Mouse (Mus musculus) embryo, embryonic 11.5 days (tissue): ENCODE data around the gene Hdac11.
A peak's percentile ranks its signal among the peaks of the same experiment; 100 is the strongest.

Experiments
- DNase-seq: peaks from one replicate; pipeline ENCODE4 v3.0.0-alpha.2; 2012; ENCODE audit warnings: low read depth, low spot score

Gene Hdac11

DNA sequence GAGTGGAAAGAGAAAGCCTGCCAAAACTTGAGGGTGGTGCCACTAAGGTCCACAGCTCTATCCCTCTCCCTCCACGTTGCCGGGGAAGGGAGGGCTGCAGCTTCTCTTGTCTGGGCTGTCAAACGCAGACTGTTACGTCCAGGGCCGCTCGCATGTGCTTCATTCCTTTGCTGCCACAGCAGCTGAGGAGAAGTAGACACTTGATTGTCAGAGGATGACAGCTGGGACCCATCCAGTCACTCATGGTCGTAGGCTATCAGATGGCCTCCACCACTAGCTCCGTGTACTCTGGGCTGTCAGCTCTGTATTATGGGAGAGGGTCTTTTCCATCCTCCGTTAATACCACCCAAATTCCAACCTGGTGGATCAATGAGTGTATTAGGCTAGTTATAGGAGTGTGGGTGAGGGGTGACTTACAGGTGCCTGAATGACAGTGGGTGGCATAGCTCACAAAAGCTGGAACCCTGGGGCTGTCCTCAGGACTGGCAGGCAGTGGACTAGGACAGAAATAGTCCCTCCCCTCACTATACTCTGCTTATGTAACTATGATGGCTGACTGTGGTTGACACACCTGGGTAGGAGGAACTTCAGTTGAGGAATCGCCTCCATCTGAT, 19.0 kb upstream of the Hdac11 start:
- DNase-seq = no peak

GRCm38 (mm10) chr6:91139846-91140245, 16.6 kb upstream of the Hdac11 start:
- DNase-seq = peak; percentile 54

DNA sequence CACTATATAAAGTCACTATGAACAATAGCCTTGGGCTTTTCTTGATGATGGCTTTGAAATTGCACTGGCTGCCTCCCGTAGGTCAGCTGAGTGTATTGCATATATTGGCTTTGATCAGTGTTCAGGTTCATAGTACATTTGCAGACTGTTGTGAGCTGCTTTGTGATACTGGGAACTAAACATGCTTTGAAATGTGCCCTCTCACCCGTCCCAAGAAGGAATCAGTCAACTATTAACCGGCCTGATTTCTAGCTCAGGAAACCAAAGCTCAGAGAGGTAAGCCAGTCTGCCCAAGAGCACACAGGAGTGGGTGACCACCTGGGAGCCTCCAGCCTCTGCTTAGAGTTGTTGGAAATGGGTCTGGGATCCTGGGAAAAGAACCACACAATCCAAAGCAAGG, 11.4 kb upstream of the Hdac11 start:
- DNase-seq = no peak

- DNase-seq = no peak
These were observed 10.9 kb upstream of the Hdac11 start for GRCm38 (mm10) chr6:91145572-91145971.

DNA sequence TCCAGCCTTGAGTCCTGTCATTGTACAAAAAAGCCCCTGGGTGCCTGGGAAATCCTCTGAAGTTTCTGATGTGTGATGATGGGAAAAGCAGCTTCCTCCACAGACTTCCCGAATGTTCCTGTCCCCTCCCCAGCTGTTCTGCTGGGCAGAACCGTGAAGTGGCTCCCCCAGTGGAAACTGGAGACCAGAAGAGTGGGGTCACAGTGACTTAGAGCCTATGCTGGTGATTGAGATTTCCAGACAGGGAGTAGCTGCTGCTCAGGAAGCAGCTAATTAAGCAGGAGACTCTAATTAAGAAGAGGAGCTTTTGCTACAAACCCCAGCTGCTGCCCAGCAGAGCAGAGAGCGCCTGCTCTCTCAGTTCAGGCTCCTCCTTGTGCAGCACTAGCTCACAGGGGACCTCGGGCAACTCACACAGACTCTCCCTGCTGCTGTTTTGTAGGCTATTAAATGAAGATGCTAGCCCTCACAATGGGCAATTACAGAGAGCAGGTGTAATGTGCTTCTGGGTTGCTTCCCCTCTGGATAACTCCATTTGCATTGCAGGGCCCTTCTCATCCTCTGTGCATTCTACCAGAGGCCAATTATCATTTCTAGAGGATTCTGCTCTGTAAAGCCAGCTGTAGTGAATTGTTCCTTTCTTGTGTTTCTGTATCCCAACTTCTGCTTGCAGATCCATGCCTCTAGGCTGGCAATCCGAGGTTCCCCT, 9.9 kb upstream of the Hdac11 start:
- DNase-seq = no peak

- DNase-seq = no peak
These were observed 9.2 kb upstream of the Hdac11 start for GRCm38 (mm10) chr6:91147152-91147770.

DNA sequence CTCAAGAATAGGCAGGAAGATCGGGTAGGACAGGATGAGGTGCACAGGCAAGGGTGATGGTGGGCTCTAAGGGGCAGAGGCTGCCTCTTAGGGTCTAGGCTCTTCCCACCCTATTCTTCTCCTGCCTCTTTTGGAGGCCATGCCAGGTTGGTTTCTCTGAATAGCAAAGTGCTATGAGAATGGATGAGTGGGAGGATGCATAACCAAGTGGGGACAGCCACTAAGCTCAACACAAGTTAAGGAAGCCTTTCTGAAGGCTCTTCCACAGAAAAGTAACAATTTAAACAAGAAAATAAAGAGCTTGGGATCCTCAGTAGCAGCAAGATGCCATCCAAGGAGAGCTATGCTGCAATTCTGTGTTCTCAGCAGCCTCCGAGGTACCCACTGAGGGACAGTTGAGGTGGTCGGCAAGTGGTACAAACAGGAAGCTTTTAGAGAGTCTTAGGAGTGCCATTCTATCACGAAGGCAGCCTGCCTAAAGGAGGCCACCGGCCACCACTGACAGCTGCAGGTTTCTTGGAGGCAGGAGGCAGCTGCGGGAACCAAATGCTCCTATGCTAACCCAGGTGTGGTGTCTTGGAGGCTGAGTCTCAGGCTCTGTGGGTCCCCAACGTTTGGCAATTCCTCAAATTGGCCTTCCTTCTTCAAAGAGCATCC, 3.4 kb upstream of the Hdac11 start:
- DNase-seq = no peak

- peak; percentile 48 for DNase-seq
These were observed 2.9 kb upstream of the Hdac11 start for GRCm38 (mm10) chr6:91153549-91154064.

GRCm38 (mm10) chr6:91154685-91155084, 1.8 kb upstream of the Hdac11 start:
- no peak for DNase-seq

DNA sequence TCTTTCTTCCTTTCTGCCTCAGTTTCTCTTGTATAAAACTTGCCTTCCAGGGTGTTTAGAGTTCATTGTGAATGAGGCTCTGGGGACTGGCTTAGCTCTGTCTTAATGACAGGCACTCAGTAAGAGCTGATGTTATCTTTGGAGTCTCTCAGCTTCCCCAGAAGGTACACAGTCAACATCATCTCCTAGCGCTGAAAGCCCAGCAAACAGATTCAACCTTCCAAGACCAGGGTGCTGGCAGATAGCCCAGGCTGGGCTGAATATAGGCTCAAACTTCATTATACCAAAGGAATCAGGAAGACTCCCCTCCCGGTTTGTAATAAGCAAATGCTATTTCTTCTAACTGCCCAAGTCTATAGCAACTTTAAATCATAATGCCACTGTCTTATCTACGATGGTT, 1.2 kb upstream of the Hdac11 start:
- DNase-seq = no peak

GRCm38 (mm10) chr6:91156062-91156461, 403 bp upstream of the Hdac11 start:
- no peak for DNase-seq

DNA sequence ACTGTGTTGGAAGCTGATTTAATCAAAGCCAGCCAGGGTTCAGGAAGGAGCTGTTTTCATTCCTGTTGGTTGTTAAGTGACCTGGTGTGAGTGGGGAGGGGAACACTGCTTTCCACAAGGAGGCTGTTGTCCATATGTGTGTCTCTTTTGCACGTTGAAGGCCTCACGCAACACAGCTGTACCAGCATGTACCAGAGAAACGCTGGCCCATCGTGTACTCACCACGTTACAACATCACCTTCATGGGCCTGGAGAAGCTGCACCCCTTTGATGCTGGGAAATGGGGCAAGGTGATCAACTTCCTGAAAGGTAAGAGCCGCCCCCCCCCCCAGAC, 739 bp downstream of the Hdac11 start:
- DNase-seq = no peak

GRCm38 (mm10) chr6:91159047-91159446, 2.6 kb downstream of the Hdac11 start:
- DNase-seq = no peak

- DNase-seq = no peak
These were observed 3.9 kb downstream of the Hdac11 start for GRCm38 (mm10) chr6:91160399-91160798.

GRCm38 (mm10) chr6:91160976-91161375, 4.5 kb downstream of the Hdac11 start:
- no peak for DNase-seq

GRCm38 (mm10) chr6:91161506-91162235, 5.2 kb downstream of the Hdac11 start:
- DNase-seq = no peak

- no peak for DNase-seq
These were observed 5.8 kb downstream of the Hdac11 start for GRCm38 (mm10) chr6:91162314-91162713.

- no peak for DNase-seq
These were observed 6.9 kb downstream of the Hdac11 start for GRCm38 (mm10) chr6:91163195-91163911.

GRCm38 (mm10) chr6:91164584-91164983, 8.1 kb downstream of the Hdac11 start:
- no peak for DNase-seq

DNA sequence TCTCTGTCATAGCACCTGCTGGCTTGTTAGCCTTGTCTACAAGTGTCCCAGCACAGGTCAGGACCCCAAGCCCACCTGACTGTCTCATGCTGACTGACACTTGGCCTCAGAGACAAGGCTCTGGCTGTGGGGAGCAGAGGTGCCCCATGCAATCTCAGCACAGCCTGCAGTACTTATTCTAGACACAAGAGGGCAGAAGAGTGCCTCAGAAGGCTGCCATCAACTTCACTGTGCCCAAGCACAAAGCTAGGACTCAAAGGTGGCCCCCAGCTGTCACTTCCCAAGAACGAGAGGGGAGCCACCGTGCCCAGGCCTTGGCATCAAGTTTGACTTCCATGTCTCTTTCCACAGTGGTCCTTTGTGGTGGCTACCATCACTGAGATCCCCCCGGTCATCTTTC, 8.7 kb downstream of the Hdac11 start:
- DNase-seq = peak; percentile 60

DNA sequence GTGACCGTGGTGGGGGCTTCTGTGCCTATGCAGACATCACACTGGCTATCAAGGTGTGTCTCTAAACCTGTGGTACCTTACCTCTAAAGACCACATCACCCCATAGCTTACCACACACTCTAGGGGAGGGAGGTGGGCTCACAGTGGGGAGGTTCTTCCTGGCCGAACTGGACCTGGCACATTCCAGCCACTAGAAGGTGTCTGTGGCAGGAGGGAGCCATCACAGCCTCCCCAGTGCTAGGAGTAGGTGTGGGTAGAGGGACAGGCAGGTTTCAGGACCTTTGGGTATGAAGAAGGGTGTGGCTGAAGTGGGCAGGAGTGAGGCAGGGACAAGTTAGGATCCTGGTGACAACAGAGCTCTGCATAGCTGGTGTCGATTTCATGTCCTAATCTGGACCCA, 11.4 kb downstream of the Hdac11 start:
- DNase-seq = no peak
